Mouse (Mus musculus) heart, adult 9 months (tissue): ENCODE results near the gene Rpl35.

Experiments used
- DNase-seq, 2 experiments: peaks; one replicate each; pipeline ENCODE4 v3.0.0; 2022; ENCODE audit warnings: low spot score in 2 of 2

Rpl35 gene

DNA sequence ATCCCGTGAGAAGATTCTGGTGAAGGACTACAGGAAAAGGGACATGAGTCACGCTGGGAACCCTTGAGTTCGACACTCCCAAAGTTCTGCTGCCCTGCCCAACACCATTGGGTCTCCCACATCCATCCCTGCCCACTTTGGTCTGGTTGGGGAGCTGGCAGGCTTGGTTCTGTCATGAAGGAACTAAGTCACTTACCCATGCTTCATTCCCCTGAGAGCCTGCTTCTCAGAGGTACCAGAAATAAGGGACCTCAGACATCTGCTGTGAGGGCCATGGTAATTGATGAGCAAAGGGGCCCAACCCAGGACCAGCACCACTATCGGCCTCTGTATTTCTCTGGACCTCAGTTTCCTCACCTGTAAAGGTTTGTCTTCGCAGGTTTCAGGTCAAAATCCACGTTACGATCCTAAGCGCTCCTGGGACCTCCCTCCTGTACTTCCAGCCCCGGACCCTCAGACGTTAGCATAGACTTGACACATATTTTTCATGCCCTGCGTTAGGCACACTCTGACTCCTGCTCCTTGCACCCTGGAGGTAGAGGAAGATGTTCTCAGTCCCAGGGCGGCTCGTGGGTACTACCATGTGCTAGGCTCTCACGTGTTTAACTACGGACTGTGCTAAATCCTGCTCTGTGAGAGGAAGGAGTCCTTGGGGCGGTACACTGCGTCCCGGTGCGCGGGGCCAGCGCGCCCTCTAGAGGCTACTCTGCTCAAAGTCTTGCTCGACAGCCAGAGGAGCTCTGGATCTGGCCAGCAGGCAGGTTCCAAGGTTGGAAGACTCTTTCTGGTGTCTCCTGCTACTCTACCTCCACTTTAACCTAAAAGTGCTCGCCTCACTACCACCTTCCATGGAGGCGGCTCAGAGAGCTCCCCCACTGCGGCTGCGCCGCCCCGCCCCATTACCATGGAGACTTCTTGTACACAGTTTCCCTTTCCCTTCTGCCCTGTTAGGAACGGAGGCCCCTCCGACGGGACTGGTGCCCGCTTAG, 7.7 kb downstream of the Rpl35 start, which contains the start of gene Wdr38:
Gene Wdr38 (plus strand): TSS at position 91 of the 989 bp plus-strand sequence.
- peak; percentile 87 to 92 for DNase-seq

DNA sequence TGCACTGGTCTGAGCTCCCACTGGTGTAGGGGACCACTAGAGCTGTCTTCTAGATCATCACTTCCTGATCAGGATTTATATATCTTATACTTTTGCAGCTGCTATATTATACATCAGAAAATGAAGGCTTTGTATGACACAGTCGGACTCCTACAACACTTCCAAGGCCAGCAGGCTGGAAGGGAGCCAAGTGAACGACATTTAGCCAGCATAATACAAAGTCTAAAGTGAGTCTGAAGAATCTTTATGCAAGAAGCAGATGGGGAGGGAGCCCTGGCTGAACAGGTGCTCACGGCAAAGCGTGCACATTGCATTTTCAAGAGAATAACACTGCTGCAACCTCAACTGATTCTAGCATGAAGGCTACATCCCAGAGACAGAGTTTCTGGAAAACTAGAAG, 13.0 kb downstream of the Rpl35 start:
- no peak for DNase-seq

DNA sequence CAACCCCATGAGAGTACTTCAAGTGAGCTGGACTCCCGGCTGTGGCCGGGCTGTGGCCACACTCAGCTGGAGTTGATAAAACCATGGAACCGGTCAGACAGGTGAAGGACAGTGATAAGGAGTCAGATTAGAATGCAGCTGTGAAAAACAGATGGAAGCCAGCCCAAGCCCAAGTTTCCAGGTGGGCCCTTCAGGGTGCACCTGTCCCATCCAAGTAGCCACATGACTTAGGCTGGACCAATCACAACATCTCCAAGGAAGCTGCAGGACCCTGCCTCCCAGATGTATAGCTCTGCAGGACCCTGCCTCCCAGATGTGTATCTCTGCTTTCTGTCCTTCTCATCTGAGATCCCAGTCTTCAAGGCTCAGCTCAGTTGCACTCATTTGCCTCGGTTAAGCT, 13.4 kb downstream of the Rpl35 start:
- no peak for DNase-seq

DNA sequence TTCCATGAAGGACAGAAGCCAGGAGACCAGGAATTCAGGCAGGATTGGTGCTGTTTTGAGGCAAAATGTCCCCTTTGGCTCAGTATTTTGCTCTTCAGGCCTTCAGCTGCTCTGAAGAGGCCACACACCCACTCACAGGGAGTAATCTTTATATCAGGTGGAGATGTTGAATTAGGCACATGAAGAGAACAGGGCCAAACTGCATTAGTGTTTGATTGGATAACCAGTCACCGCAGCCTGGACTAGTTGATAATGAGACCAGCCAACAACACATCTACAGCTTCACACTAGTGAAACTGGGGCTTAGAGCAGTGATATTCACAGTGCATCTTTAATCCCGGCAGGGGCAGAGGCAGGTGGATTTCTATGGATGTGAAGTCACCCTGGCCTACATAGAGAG, 16.5 kb downstream of the Rpl35 start:
- no peak for DNase-seq

GRCm38 (mm10) chr2:38987803-38988510, 17.5 kb downstream of the Rpl35 start:
- DNase-seq: no peak

- DNase-seq: no peak
Measured at GRCm38 (mm10) chr2:38987371-38987770, 18.1 kb downstream of the Rpl35 start.

DNA sequence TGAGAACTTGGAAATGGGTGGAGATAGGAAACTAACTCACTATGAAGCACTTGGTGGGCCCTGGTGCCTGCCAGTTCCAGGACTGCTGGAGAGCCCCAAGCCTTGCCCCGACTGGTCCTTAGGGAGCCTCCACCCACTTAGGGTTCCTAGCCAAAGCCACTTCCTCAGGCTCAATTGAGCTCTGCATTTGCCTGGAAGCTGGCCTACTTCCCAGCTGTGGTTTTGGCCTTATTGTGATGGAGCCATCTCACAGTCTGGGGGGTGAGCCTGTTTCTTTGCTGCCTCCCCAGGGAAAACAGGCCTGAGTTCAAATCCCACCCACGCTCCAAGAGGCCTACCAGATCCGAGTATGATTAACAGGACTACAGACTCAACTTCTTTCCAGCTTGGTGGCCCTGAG, 18.8 kb downstream of the Rpl35 start:
- DNase-seq: peak; percentile 80 to 85

DNA sequence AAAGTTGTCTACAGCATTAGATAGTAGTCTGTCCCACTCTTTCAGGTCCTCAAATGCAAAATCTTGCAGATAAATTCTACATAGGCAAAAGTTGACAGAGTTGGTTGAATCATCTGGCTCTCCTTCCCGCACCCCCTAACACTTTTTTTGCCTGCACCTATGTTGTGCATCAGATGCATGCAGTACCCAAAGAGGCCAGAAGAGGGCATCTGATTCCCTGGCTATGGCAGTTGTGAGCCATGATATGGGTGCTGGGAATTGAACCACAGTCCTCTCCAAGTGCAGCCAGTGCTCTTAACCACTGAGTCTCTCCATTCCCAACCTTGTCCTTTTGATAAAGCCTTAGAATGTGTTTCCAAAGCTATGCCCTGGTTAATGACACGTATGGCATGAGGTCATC, 22.0 kb downstream of the Rpl35 start:
- DNase-seq: no peak

- no peak for DNase-seq
Measured at GRCm38 (mm10) chr2:38977837-38978236, 27.6 kb downstream of the Rpl35 start.

DNA sequence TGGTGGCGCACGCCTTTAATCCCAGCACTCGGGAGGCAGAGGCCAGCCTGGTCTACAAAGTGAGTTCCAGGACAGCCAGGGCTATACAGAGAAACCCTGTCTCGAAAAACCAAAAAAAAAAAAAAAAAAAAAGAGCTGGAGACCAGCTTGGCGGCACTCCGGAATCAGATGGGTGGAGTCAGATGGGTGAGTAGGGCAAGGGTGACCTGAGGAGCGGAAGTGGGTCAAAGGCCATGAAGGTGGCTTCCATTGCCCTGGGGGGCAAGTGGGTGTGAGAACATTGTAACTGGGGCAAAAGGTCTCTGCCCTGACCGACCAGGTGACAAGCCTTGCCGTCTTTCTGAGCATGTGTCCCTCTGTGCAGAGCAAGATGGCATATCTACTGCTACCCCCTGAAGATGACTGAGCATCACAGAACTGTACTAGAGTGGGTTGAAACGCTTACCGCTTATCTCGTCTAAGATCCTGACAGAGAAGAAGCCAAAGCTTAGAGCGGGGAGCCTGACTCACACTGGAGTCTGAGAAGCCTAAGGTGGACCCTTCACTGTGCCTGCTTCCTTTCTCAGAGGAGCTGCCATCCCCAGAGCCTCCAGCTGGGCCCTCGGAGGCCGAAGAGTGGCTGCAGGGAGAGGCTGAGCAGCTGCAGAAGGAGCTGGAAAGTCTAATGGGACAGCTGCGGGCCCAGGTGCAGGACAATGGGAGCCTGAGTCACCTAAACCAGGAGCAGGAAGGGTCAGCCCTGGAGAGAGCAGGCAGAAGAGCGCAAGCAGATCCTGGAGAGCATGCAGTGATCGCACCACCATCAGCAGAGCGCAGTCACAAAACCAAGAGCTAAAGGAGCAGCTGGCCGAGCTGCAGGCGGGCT, 29.3 kb downstream of the Rpl35 start:
- DNase-seq: no peak

GRCm38 (mm10) chr2:38975181-38975580, 30.2 kb downstream of the Rpl35 start:
- no peak for DNase-seq

DNA sequence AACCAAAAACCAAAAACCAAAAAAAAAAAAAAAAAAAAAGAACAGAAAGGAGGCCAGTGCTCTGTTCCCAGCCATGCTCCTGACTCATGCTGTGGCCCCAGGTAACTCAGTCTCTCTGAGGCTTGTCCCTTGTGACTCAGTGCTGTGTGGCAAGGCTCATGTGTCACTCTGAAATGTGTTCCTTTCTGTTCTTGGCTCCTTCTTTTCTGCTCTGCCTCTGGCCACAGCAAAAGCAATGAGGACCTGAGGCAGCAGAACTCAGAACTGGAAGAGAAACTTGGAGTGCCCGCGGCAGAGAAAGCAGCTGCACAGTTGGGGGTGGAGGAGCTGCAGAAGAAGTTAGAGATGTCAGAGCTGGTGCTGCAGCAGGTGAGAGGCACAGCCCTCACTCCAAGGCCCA, 31.3 kb downstream of the Rpl35 start:
- no peak for DNase-seq

DNA sequence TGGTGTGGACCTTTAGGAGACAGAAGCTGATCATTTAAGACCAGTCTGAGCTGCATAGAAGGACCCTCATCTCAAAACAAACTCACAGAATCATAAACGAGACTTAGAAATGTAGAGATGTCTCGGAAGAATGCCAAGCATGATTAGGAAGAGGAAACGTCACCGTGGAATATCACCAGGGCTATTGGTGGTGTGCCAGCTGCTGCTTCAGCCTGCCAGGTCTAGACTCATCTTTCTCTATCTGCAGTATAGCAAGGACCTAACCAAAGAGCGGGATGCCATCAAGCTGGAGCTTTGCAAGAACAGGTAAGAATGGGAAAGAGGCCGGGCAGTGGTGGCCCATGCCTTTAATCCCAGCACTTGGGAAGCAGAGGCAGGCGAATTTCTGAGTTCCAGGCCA, 31.7 kb downstream of the Rpl35 start:
- DNase-seq: no peak

DNA sequence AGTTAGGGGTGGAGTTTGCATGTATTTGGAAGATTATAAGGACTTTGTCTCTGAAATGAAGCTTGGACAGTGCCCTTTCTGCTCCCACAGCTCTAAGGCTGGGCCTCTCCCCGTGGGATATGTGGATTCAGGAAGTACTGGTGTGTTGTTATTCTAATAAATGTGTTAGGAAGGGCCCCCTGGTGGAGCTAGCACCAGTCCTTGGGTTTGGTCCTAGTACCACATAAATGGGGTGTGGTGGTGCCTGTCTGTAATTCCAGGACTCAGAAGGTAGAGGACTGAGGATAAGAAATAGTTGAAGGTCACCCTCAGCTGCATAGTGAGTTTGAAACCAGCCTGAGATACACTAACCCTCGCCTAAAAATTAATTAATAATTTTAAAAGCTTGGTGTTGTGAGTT, 32.2 kb downstream of the Rpl35 start:
- DNase-seq: no peak

GRCm38 (mm10) chr2:38970057-38970456, 35.4 kb downstream of the Rpl35 start:
- DNase-seq: no peak

GRCm38 (mm10) chr2:38969650-38970049, 35.8 kb downstream of the Rpl35 start:
- DNase-seq: no peak

DNA sequence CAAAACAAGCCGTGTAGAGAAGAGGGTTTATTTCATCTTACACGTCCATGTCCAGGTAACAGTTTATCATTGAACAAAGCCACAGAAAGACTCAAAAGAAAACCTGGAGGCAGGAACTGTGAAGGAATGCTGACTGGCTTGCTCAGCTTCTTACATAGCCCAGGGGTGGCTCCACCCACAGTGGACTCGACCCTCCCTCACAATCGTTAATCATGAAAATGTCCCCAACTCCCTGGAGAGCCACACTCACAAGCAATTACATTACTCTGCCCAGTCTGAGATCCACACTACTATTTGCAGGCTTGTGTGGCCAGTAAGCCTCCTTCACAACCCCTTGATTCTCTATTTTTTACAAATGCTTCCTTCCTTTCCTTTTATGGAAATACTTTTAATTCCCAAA, 41.2 kb downstream of the Rpl35 start:
- DNase-seq: no peak

- no peak for DNase-seq
Measured at GRCm38 (mm10) chr2:38957671-38958223, 47.7 kb downstream of the Rpl35 start.

GRCm38 (mm10) chr2:38956062-38956461, 49.4 kb downstream of the Rpl35 start:
- DNase-seq: no peak

- peak; percentile 75 to 77 for DNase-seq
Measured at GRCm38 (mm10) chr2:38953152-38953883, 52.1 kb downstream of the Rpl35 start.
